Mouse (Mus musculus): ENCODE measurements at regions not wholly inside any gene's neighbourhood (a gene's known extent, or its start where the extent isn't known, plus 50 kb on each side); places are given as distances from the start of the nearest gene placed in this dataset.
A peak's percentile ranks its signal among the peaks of the same experiment; 100 is the strongest.

GRCm38 (mm10) chr10:97282841-97283496 lies 196.4 kb upstream of the Dcn start:
- Histone ChIP-seq H3K27ac (replicated peaks) (no peak overlapping the region), H3K9me3 (replicated peaks) (no peaks in the 10 kb centered on the region), H3K4me2 (no peak overlapping the region), H3K4me3 (replicated peaks) (no peak overlapping the region), H3K36me3 (replicated peaks) (no peaks in the 10 kb centered on the region), H3K27me3 (no peaks in the 10 kb centered on the region), H3K4me1 (replicated peaks) (no peaks in the 10 kb centered on the region), H3K9ac (no peak overlapping the region)
- ATAC-seq (ENCODE audit: insufficient read depth) = no peak
- WGBS (ENCODE audit: insufficient replicate concordance) = 54% methylated on average over 4 of the region's 4 CpGs

- no peak for ATAC-seq (ENCODE audit: insufficient read depth)
- Histone ChIP-seq H3K9me3 (replicated peaks) (no peaks in the 10 kb centered on the region), H3K9ac (no peak overlapping the region), H3K27me3 (no peaks in the 10 kb centered on the region), H3K36me3 (replicated peaks) (no peaks in the 10 kb centered on the region), H3K27ac (replicated peaks) (no peak overlapping the region), H3K4me2 (no peak overlapping the region), H3K4me1 (replicated peaks) (no peaks in the 10 kb centered on the region), H3K4me3 (replicated peaks) (no peak overlapping the region)
- 43% methylated on average over 3 of the region's 3 CpGs for WGBS (ENCODE audit: insufficient replicate concordance)
Observed at GRCm38 (mm10) chr10:97304791-97305355, 174.5 kb upstream of the Dcn start.

GRCm38 (mm10) chr10:97309580-97309979 lies 169.8 kb upstream of the Dcn start:
- Histone ChIP-seq H3K4me2 (no peak overlapping the region), H3K36me3 (replicated peaks) (no peaks in the 10 kb centered on the region), H3K9me3 (replicated peaks) (no peaks in the 10 kb centered on the region), H3K27me3 (no peaks in the 10 kb centered on the region), H3K4me3 (replicated peaks) (no peak overlapping the region), H3K4me1 (replicated peaks) (peaks cover 12% of the 10 kb centered on the region; the same call in 1 of the 2 replicates), H3K9ac (no peak overlapping the region), H3K27ac (replicated peaks) (no peak overlapping the region)
- 81% methylated on average over 5 of the region's 5 CpGs for WGBS (ENCODE audit: insufficient replicate concordance)
- no peak for ATAC-seq (ENCODE audit: insufficient read depth)

GRCm38 (mm10) chr10:97312509-97312908 lies 166.9 kb upstream of the Dcn start:
- H3K27ac ChIP-seq (replicated peaks) = no peak overlapping the region
- 11% methylated on average over 12 of the region's 12 CpGs for WGBS (ENCODE audit: insufficient replicate concordance)
- no peaks in the 10 kb centered on the region for H3K27me3 ChIP-seq
- peaks cover 12% of the 10 kb centered on the region; the same call in 1 of the 2 replicates for H3K4me1 ChIP-seq (replicated peaks)
- ATAC-seq (ENCODE audit: insufficient read depth) = 0 out of 2 replicates have a peak, but pooled peaks have one; percentile 16
- H3K4me3 ChIP-seq (replicated peaks) = peak overlapping the region; percentile 55
- H3K36me3 ChIP-seq (replicated peaks) = no peaks in the 10 kb centered on the region
- no peaks in the 10 kb centered on the region for H3K9me3 ChIP-seq (replicated peaks)
- H3K4me2 ChIP-seq = peak overlapping the region; percentile 78
- H3K9ac ChIP-seq = no peak overlapping the region

- 0 out of 2 replicates have a peak overlapping the region, but pooled peaks have one; percentile 19 for H3K9ac ChIP-seq
- H3K27ac ChIP-seq (replicated peaks) = peak overlapping the region; percentile 25; the same call in 1 of the 2 replicates
- H3K27me3 ChIP-seq = no peaks in the 10 kb centered on the region
- ATAC-seq (ENCODE audit: insufficient read depth) = peak; percentile 79
- no peaks in the 10 kb centered on the region for H3K9me3 ChIP-seq (replicated peaks)
- peaks cover 12% of the 10 kb centered on the region; the same call in 1 of the 2 replicates for H3K4me1 ChIP-seq (replicated peaks)
- H3K4me2 ChIP-seq = peak overlapping the region; percentile 78
- H3K36me3 ChIP-seq (replicated peaks) = no peaks in the 10 kb centered on the region
- under 1% methylated on average over 17 of the region's 17 CpGs for WGBS (ENCODE audit: insufficient replicate concordance)
- H3K4me3 ChIP-seq (replicated peaks) = peak overlapping the region; percentile 55
Observed at GRCm38 (mm10) chr10:97312978-97313377, 166.4 kb upstream of the Dcn start.

GRCm38 (mm10) chr10:97313407-97313901 lies 166.0 kb upstream of the Dcn start:
- 0 out of 2 replicates have a peak overlapping the region, but pooled peaks have one; percentile 19 for H3K9ac ChIP-seq
- H3K4me1 ChIP-seq (replicated peaks) = peaks cover 12% of the 10 kb centered on the region; the same call in 1 of the 2 replicates
- peak overlapping the region; percentile 25; the same call in 1 of the 2 replicates for H3K27ac ChIP-seq (replicated peaks)
- no peaks in the 10 kb centered on the region for H3K36me3 ChIP-seq (replicated peaks)
- H3K27me3 ChIP-seq = no peaks in the 10 kb centered on the region
- ATAC-seq (ENCODE audit: insufficient read depth) = peak; percentile 80
- WGBS (ENCODE audit: insufficient replicate concordance) = under 1% methylated on average over 13 of the region's 13 CpGs
- peak overlapping the region; percentile 78 for H3K4me2 ChIP-seq
- no peaks in the 10 kb centered on the region for H3K9me3 ChIP-seq (replicated peaks)
- H3K4me3 ChIP-seq (replicated peaks) = peak overlapping the region; percentile 55

GRCm38 (mm10) chr10:97332639-97333038 lies 146.8 kb upstream of the Dcn start:
- ATAC-seq (ENCODE audit: insufficient read depth) = no peak
- H3K4me2 ChIP-seq = no peak overlapping the region

GRCm38 (mm10) chr10:97334044-97334443 lies 145.4 kb upstream of the Dcn start:
- no peaks in the 10 kb centered on the region for H3K4me1 ChIP-seq (replicated peaks)
- no peaks in the 10 kb centered on the region for H3K36me3 ChIP-seq (replicated peaks)
- no peak for ATAC-seq (ENCODE audit: insufficient read depth)
- no peaks in the 10 kb centered on the region for H3K27me3 ChIP-seq
- no peak overlapping the region for H3K9ac ChIP-seq
- no peaks in the 10 kb centered on the region for H3K9me3 ChIP-seq (replicated peaks)
- H3K27ac ChIP-seq (replicated peaks) = no peak overlapping the region
- no peak overlapping the region for H3K4me2 ChIP-seq
- H3K4me3 ChIP-seq (replicated peaks) = no peak overlapping the region

More at GRCm38 (mm10) chr10:97332639-97333038, 146.8 kb upstream of the Dcn start:
- WGBS (ENCODE audit: insufficient replicate concordance) = 59% methylated on average over 2 of the region's 2 CpGs
- Histone ChIP-seq H3K27ac (replicated peaks) (no peak overlapping the region), H3K4me1 (replicated peaks) (no peaks in the 10 kb centered on the region), H3K36me3 (replicated peaks) (no peaks in the 10 kb centered on the region), H3K9ac (no peak overlapping the region), H3K4me3 (replicated peaks) (no peak overlapping the region), H3K27me3 (no peaks in the 10 kb centered on the region), H3K9me3 (replicated peaks) (no peaks in the 10 kb centered on the region)

GRCm38 (mm10) chr10:97334606-97335150 lies 144.7 kb upstream of the Dcn start:
- Histone ChIP-seq H3K4me2 (no peak overlapping the region), H3K4me1 (replicated peaks) (no peaks in the 10 kb centered on the region), H3K27me3 (no peaks in the 10 kb centered on the region), H3K4me3 (replicated peaks) (no peak overlapping the region), H3K27ac (replicated peaks) (no peak overlapping the region), H3K9me3 (replicated peaks) (no peaks in the 10 kb centered on the region), H3K9ac (no peak overlapping the region), H3K36me3 (replicated peaks) (no peaks in the 10 kb centered on the region)
- no peak for ATAC-seq (ENCODE audit: insufficient read depth)
- whole genome bisulfite sequencing (ENCODE audit: insufficient replicate concordance) = 63% methylated on average over 9 of the region's 9 CpGs

GRCm38 (mm10) chr10:97338033-97338692 lies 141.2 kb upstream of the Dcn start:
- H3K4me1 ChIP-seq (replicated peaks) = no peaks in the 10 kb centered on the region
- no peak overlapping the region for H3K27ac ChIP-seq (replicated peaks)
- no peak overlapping the region for H3K4me2 ChIP-seq
- H3K27me3 ChIP-seq = no peaks in the 10 kb centered on the region
- H3K9ac ChIP-seq = no peak overlapping the region
- ATAC-seq (ENCODE audit: insufficient read depth) = no peak
- H3K9me3 ChIP-seq (replicated peaks) = no peaks in the 10 kb centered on the region
- H3K36me3 ChIP-seq (replicated peaks) = no peaks in the 10 kb centered on the region
- 55% methylated on average over 6 of the region's 6 CpGs for WGBS (ENCODE audit: insufficient replicate concordance)
- H3K4me3 ChIP-seq (replicated peaks) = no peak overlapping the region
